Mouse (Mus musculus): ENCODE results near the gene Hormad1. TPM values are rescaled to one million over a fixed set of nuclear protein-coding genes. Genes with fewer than 3 reads are reported as not detected.

The Hormad1 gene
- polyA plus RNA-seq, 1 experiment: not detected

- H3K4me1 ChIP-seq (ENCODE audit: control insufficient read depth, insufficient read depth, low read length): no peaks in the 10 kb centered on the region; the same call in 1 of the 2 replicates
- H3K27ac ChIP-seq (ENCODE audit: insufficient read depth, low read length): no peak overlapping the region
- no peak overlapping the region for H3K4me3 ChIP-seq (ENCODE audit: insufficient read depth, low read length)
- TF ChIP-seq POLR2A (IDR thresholded peaks at IDR 0.05; ENCODE audit: low read depth, low read length) (no peak), CTCF (IDR thresholded peaks at IDR 0.05; ENCODE audit: borderline replicate concordance, insufficient read depth, low read length) (no peak)
These were observed 70.3 kb downstream of the Hormad1 start for GRCm38 (mm10) chr3:95629755-95630154.

- no peak overlapping the region for H3K27ac ChIP-seq (ENCODE audit: insufficient read depth, low read length)
- H3K4me3 ChIP-seq (ENCODE audit: insufficient read depth, low read length): no peak overlapping the region
- no peaks in the 10 kb centered on the region; the same call in 1 of the 2 replicates for H3K4me1 ChIP-seq (ENCODE audit: control insufficient read depth, insufficient read depth, low read length)
- TF ChIP-seq CTCF (IDR thresholded peaks at IDR 0.05; ENCODE audit: borderline replicate concordance, insufficient read depth, low read length): no peak
- TF ChIP-seq POLR2A (IDR thresholded peaks at IDR 0.05; ENCODE audit: low read depth, low read length): no peak
These were observed 71.4 kb downstream of the Hormad1 start for GRCm38 (mm10) chr3:95630856-95631255.

GRCm38 (mm10) chr3:95631304-95631703 lies 71.8 kb downstream of the Hormad1 start:
- Histone ChIP-seq H3K27ac (ENCODE audit: insufficient read depth, low read length) (no peak overlapping the region), H3K4me1 (ENCODE audit: control insufficient read depth, insufficient read depth, low read length) (no peaks in the 10 kb centered on the region; the same call in 1 of the 2 replicates), H3K4me3 (ENCODE audit: insufficient read depth, low read length) (no peak overlapping the region)
- no peak for TF ChIP-seq POLR2A (IDR thresholded peaks at IDR 0.05; ENCODE audit: low read depth, low read length)

- no peaks in the 10 kb centered on the region for H3K4me1 ChIP-seq (ENCODE audit: control insufficient read depth, insufficient read depth, low read length)
- H3K4me3 ChIP-seq (ENCODE audit: insufficient read depth, low read length): no peak overlapping the region
- TF ChIP-seq CTCF (IDR thresholded peaks at IDR 0.05; ENCODE audit: borderline replicate concordance, insufficient read depth, low read length) (no peak), POLR2A (IDR thresholded peaks at IDR 0.05; ENCODE audit: low read depth, low read length) (no peak)
- H3K27ac ChIP-seq (ENCODE audit: insufficient read depth, low read length): no peak overlapping the region
These were observed 73.4 kb downstream of the Hormad1 start for GRCm38 (mm10) chr3:95632648-95633588.

GRCm38 (mm10) chr3:95635636-95636035 lies 76.2 kb downstream of the Hormad1 start:
- Histone ChIP-seq H3K4me3 (ENCODE audit: insufficient read depth, low read length) (no peak overlapping the region), H3K4me1 (ENCODE audit: control insufficient read depth, insufficient read depth, low read length) (no peaks in the 10 kb centered on the region), H3K27ac (ENCODE audit: insufficient read depth, low read length) (no peak overlapping the region)
- no peak for TF ChIP-seq POLR2A (IDR thresholded peaks at IDR 0.05; ENCODE audit: low read depth, low read length)

GRCm38 (mm10) chr3:95636072-95636471 lies 76.6 kb downstream of the Hormad1 start:
- Histone ChIP-seq H3K4me3 (ENCODE audit: insufficient read depth, low read length) (no peak overlapping the region), H3K27ac (ENCODE audit: insufficient read depth, low read length) (no peak overlapping the region), H3K4me1 (ENCODE audit: control insufficient read depth, insufficient read depth, low read length) (no peaks in the 10 kb centered on the region)
- TF ChIP-seq CTCF (IDR thresholded peaks at IDR 0.05; ENCODE audit: borderline replicate concordance, insufficient read depth, low read length): no peak
- TF ChIP-seq POLR2A (IDR thresholded peaks at IDR 0.05; ENCODE audit: low read depth, low read length): no peak

Other genes starting within 250 kb of the Hormad1 start
- gene Cers2, start 244.9 kb upstream of the Hormad1 start, polyA plus RNA-seq (2011; ENCODE audit: insufficient read length, low read depth, missing spikeins): 159 and 178 TPM in 2 replicates
- 28.6 and 34.3 TPM in 2 replicates for gene Setdb1, start 202.5 kb upstream of the Hormad1 start, polyA plus RNA-seq (2011; ENCODE audit: insufficient read length, low read depth, missing spikeins)
- gene 4930558C23Rik, start 156.8 kb upstream of the Hormad1 start, polyA plus RNA-seq (2011; ENCODE audit: insufficient read length, low read depth, missing spikeins): not detected in 2 replicates
- 56.8 and 72.1 TPM in 2 replicates for gene Arnt, start 125.3 kb upstream of the Hormad1 start, polyA plus RNA-seq (2011; ENCODE audit: insufficient read length, low read depth, missing spikeins)
- 60.5 and 72.7 TPM in 2 replicates for gene Ctsk, start 60.4 kb upstream of the Hormad1 start, polyA plus RNA-seq (2011; ENCODE audit: insufficient read length, low read depth, missing spikeins)
- gene Ctss, start 32.9 kb upstream of the Hormad1 start, polyA plus RNA-seq (2011; ENCODE audit: insufficient read length, low read depth, missing spikeins): 0.60 and 5.1 TPM in 2 replicates
- gene Golph3l, start 29.3 kb downstream of the Hormad1 start, polyA plus RNA-seq (2011; ENCODE audit: insufficient read length, low read depth, missing spikeins): 20.7 and 27.6 TPM in 2 replicates
- gene Ensa, start 65.3 kb downstream of the Hormad1 start, polyA plus RNA-seq (2011; ENCODE audit: insufficient read length, low read depth, missing spikeins): 71.5 and 86.4 TPM in 2 replicates
- 109 and 118 TPM in 2 replicates for gene Mcl1, start 99.1 kb downstream of the Hormad1 start, polyA plus RNA-seq (2011; ENCODE audit: insufficient read length, low read depth, missing spikeins)
- 18.9 and 26.4 TPM in 2 replicates for gene Adamtsl4, start 128.2 kb downstream of the Hormad1 start, polyA plus RNA-seq (2011; ENCODE audit: insufficient read length, low read depth, missing spikeins)
- gene Ecm1, start 179.9 kb downstream of the Hormad1 start, polyA plus RNA-seq (2011; ENCODE audit: insufficient read length, low read depth, missing spikeins): 155 and 327 TPM in 2 replicates
- gene Tars2, start 200.5 kb downstream of the Hormad1 start, polyA plus RNA-seq (2011; ENCODE audit: insufficient read length, low read depth, missing spikeins): 36.7 and 37.5 TPM in 2 replicates